24 mouse cellular contexts compared by ENCODE assay signal in genomic region chr5:123427556-123427955, GRCm38 (mm10). TPM values are rescaled to one million over a fixed set of nuclear protein-coding genes. Genes with fewer than 3 reads are reported as not detected.
DNase-seq lines count a peak whose midpoint lies in the region; ATAC-seq and TF ChIP-seq lines count a peak whose summit lies in the region.
"Had no signal": no experiment of that assay in that cellular context is flagged by ENCODE, and none has a peak within 500 bp of the region (broad histone marks: within the 10 kb centered on the region; RNA-seq: fewer than 3 reads in every experiment).

No protein-coding gene starts in this region.

- H3K9ac ChIP-seq in lung, postnatal 0 days (replicated peaks; ENCODE audit: low read depth) = no peak overlapping the region
- no peak overlapping the region for H3K9ac ChIP-seq in forebrain, embryonic 12.5 days
- H3K9ac ChIP-seq: heart, embryonic 15.5 days; hindbrain, embryonic 14.5 days; intestine, embryonic 15.5 days had no signal

- TF ChIP-seq EP300 in lung, postnatal 0 days (IDR thresholded peaks at IDR 0.05) = no peak

- no peak overlapping the region for H3K4me3 ChIP-seq in lung, postnatal 0 days (ENCODE audit: low read depth, low read length)
- no peak overlapping the region for H3K4me3 ChIP-seq in bone marrow macrophage, adult 2 months (ENCODE audit: insufficient read depth, low read length)
- H3K4me3 ChIP-seq in forebrain, embryonic 12.5 days (replicated peaks) = no peak overlapping the region
- H3K4me3 ChIP-seq: embryonic facial prominence, embryonic 10.5 days; erythroblast, embryonic 14.5 days; forebrain, embryonic 10.5 days; heart, embryonic 15.5 days; hindbrain, embryonic 10.5 days; intestine, embryonic 15.5 days had no signal

- no peaks in the 10 kb centered on the region for H3K36me3 ChIP-seq in lung, postnatal 0 days (ENCODE audit: insufficient read depth, low read length)
- no peaks in the 10 kb centered on the region; the same call in 1 of the 2 replicates for H3K36me3 ChIP-seq in forebrain, embryonic 12.5 days (replicated peaks)
- H3K36me3 ChIP-seq: heart, embryonic 15.5 days; intestine, embryonic 15.5 days had no signal

- no peaks in the 10 kb centered on the region for H3K9me3 ChIP-seq in lung, postnatal 0 days (ENCODE audit: low read length)
- H3K9me3 ChIP-seq in forebrain, embryonic 12.5 days = peaks cover 4% of the 10 kb centered on the region; the same call in 1 of the 2 replicates
- H3K9me3 ChIP-seq: heart, embryonic 15.5 days; intestine, embryonic 15.5 days had no signal

- 29% methylated on average over 1 of the region's 1 CpGs for WGBS in lung, postnatal 0 days
- 97% methylated on average over 1 of the region's 1 CpGs for WGBS in forebrain, embryonic 12.5 days

- no peak for TF ChIP-seq CTCF in lung, postnatal 0 days (IDR thresholded peaks at IDR 0.05)
- TF ChIP-seq CTCF in bone marrow macrophage, adult 2 months (IDR thresholded peaks at IDR 0.05; ENCODE audit: low read depth, low read length) = no peak

- no peak overlapping the region for H3K27ac ChIP-seq in lung, postnatal 0 days (ENCODE audit: low read length)
- peak overlapping the region; percentile 73 for H3K27ac ChIP-seq in bone marrow macrophage, adult 2 months (ENCODE audit: insufficient read depth, low read depth, low read length)
- H3K27ac ChIP-seq in forebrain, embryonic 12.5 days = no peak overlapping the region
- H3K27ac ChIP-seq: embryonic facial prominence, embryonic 10.5 days; forebrain, embryonic 10.5 days; heart, embryonic 15.5 days; hindbrain, embryonic 10.5 days; hindbrain, embryonic 14.5 days; intestine, embryonic 15.5 days had no signal

- peak; percentile 28 for DNase-seq in lung, postnatal 0 days (ENCODE audit: low spot score)
- no peak for DNase-seq in lung, postnatal 14 days
- DNase-seq in adipocyte (ENCODE audit: low spot score) = no peak
- DNase-seq: adrenal gland, postnatal 14 days; B cell, adult 2 months; cerebellum, adult 18-20 months; cerebellum, adult 9-11 months; cerebellum, postnatal 36 days; gastrocnemius, postnatal 36 days; heart, adult 18-20 months had no signal

- H3K4me1 ChIP-seq in lung, postnatal 0 days (ENCODE audit: insufficient read depth, low read depth, low read length) = peaks cover 14% of the 10 kb centered on the region; the same call in 1 of the 2 replicates
- H3K4me1 ChIP-seq in bone marrow macrophage, adult 2 months (ENCODE audit: control insufficient read depth, insufficient read depth, low read length) = peaks cover 47% of the 10 kb centered on the region
- peaks cover 8% of the 10 kb centered on the region for H3K4me1 ChIP-seq in forebrain, embryonic 12.5 days
- H3K4me1 ChIP-seq: forebrain, embryonic 10.5 days; hindbrain, embryonic 10.5 days had no signal

- TF ChIP-seq POLR2A in bone marrow macrophage, adult 2 months (IDR thresholded peaks at IDR 0.05; ENCODE audit: borderline replicate concordance, low read depth, low read length) = no peak

- H3K4me2 ChIP-seq in lung, postnatal 0 days (replicated peaks; ENCODE audit: low read depth, low read length) = no peak overlapping the region
- no peak overlapping the region for H3K4me2 ChIP-seq in forebrain, embryonic 12.5 days
- H3K4me2 ChIP-seq: heart, embryonic 11.5 days; heart, embryonic 15.5 days; hindbrain, embryonic 14.5 days; intestine, embryonic 15.5 days had no signal

- no peak for ATAC-seq in lung, postnatal 0 days
- peak; percentile 95 for ATAC-seq in granulocyte monocyte progenitor cell, adult 5-6 weeks (replicated peaks; ENCODE audit: poor library complexity, severe bottlenecking)
- peak; percentile 47; the same call in 1 of the 2 replicates for ATAC-seq in monocyte, adult 5-6 weeks (replicated peaks; ENCODE audit: insufficient number of reproducible peaks, low FRiP score, low TSS enrichment, poor library complexity, severe bottlenecking)
- ATAC-seq in forebrain, embryonic 12.5 days (ENCODE audit: low FRiP score) = no peak
- ATAC-seq: CD4-positive, CD25-positive, alpha-beta regulatory T cell, adult 4 months; forebrain, embryonic 16.5 days; intestine, embryonic 15.5 days had no signal

- H3K27me3 ChIP-seq in lung, postnatal 0 days (replicated peaks; ENCODE audit: insufficient read depth, low read length) = no peaks in the 10 kb centered on the region
- H3K27me3 ChIP-seq in forebrain, embryonic 12.5 days = no peaks in the 10 kb centered on the region
- H3K27me3 ChIP-seq: heart, embryonic 15.5 days; intestine, embryonic 15.5 days had no signal

RNA-seq across cellular contexts. Expression of gene Mlxip, which starts 33.0 kb away (rescaled TPM):
- 11.2 and 11.5 TPM in 2 replicates for polyA plus RNA-seq in lung, postnatal 0 days (2015; fragmentation: Nextera tagmentation; extraction: Ambion mirVana)
- 41.0 and 44.8 TPM in 2 replicates for polyA plus RNA-seq in bone marrow macrophage, adult 2 months (2012; ENCODE audit: insufficient read depth, insufficient read length, missing spikeins)
- 46.9 and 52.3 TPM in 2 replicates for total RNA-seq in granulocyte monocyte progenitor cell, adult 5-6 weeks (2014; fragmentation: Nextera tagmentation)
- total RNA-seq in granulocyte monocyte progenitor cell, adult 5-6 weeks (2017) = 11.1 and 11.9 TPM in 2 replicates
- 17.5 to 37.6 TPM (median 22.9 TPM) in 3 replicates for total RNA-seq in monocyte, adult 5-6 weeks (2017)
- 19.0 and 19.8 TPM in 2 replicates for polyA plus RNA-seq in forebrain, embryonic 12.5 days (2016; fragmentation: Nextera tagmentation; extraction: Ambion mirVana)

Comparison
In these comparisons a context has a peak if more than half of its experiments do, and no peak if none do; other contexts are left out.
1. ATAC-seq: peak in granulocyte monocyte progenitor cell, adult 5-6 weeks (single experiment) and monocyte, adult 5-6 weeks (single experiment); none in lung, postnatal 0 days (single experiment) and forebrain, embryonic 12.5 days (single experiment).